Mouse (Mus musculus): Measurements from ENCODE around the gene Aldh1a1. TPM values are rescaled to one million over a fixed set of nuclear protein-coding genes. Genes with fewer than 3 reads are reported as not detected.
A peak's percentile ranks its signal among the peaks of the same experiment; 100 is the strongest.
"Not testable (repeated sequence)": the region's sequence is repeated elsewhere in the genome, so short reads cannot be mapped to it uniquely, and the experiment has no call there.

The Aldh1a1 gene
- 100 to 1,000 TPM; 164 to 219 TPM for total RNA-seq (2021)
- long read RNA-seq, experiment 1, transcript Aldh1a1-206 (16 exons, 2,358 nt), result major isoform, 106 of 188 reads
- long read RNA-seq, experiment 1, partial matches to known transcripts, result 14 of 188 reads
- long read RNA-seq, experiment 1, other reads (novel, unspliced or antisense), result 67 of 188 reads
- long read RNA-seq, experiment 2, transcript Aldh1a1-206 (16 exons, 2,358 nt), result major isoform, 160 of 288 reads
- long read RNA-seq, experiment 2, partial matches to known transcripts, result 12 of 288 reads
- long read RNA-seq, experiment 2, other reads (novel, unspliced or antisense), result 115 of 288 reads

DNA sequence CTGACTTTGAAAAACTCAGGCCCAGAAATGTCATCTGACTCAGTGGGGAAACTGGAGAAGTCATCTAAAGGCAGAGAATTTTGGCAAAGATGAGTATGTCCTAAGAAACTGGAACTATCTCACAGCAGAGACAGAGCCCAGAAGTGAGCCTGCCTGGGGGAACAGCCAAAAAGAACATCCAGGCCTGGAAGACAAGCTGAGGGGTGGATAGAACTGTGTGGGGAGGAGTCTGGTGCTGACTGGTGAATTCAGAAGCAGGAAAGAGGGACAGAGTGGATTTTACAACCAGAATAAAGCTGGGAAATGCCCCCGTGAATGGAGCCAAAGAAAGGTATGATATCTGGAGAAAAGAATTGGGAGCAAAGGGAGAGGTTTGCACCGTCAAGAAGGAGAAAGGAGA is at the start of gene Aldh1a1:
Gene Aldh1a1, plus strand, starts transcription at position 225 of the 400 bp plus-strand sequence.
- peak; percentile 87 for DNase-seq (ENCODE audit: low spot score)

DNA sequence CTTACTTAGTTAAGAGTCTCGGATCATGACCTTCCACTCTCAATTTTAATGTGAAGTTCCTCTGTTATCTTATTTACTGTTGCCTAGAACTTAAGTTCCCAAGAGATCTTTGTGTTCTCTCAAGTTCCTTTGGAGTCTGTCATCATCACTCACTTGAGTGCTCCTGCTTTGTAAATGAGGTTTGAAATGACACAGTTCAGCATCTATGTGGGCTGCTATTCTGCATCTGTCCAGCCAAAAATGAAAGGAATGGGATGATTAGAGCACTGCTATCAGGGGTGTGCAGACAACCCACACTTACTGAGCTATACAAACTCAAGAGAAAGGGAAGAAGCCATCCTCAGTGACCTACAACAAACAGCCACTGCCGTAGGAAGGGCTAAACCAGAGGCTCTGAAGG is 44.7 kb upstream of the Aldh1a1 start:
- DNase-seq (ENCODE audit: low spot score), result no peak

DNA sequence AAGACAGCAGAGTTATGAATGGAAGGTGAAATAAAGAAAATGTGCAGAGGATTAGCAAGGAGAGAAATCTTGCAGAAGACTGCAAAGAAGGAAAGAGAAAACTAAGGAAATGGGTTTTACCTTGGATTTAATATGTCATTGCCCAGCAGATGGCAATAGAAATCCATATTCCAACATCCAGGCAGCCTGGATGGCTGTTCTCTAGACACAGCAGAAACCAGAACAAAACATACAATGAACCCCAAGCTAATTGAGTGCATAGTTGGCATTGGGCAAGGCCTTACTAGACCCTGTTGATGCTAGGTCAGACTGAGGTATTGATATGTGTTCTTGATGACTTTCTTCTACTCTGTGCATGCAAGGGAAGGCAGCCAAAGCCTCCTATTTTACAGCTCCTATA is 43.0 kb upstream of the Aldh1a1 start:
- DNase-seq (ENCODE audit: low spot score), result peak; percentile 40

DNA sequence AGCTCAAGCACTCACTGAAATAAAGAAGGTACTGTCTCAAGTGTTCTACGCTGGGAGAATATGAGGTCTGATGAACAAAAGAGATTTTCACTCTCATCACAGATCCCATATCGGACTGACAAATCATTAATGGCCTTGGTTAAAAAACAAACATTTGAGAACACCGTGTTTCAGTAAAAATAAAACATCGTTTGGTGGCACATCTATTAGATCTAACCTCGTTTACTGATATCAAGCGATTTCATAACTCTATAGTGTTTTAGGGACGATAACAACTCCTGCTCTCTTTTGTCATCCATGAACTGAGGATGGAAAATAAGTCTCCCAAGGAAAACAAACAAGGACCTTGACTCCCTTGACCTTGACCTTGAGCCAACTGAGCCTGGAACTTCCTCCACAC is 41.5 kb upstream of the Aldh1a1 start:
- no peak for DNase-seq (ENCODE audit: low spot score)

DNA sequence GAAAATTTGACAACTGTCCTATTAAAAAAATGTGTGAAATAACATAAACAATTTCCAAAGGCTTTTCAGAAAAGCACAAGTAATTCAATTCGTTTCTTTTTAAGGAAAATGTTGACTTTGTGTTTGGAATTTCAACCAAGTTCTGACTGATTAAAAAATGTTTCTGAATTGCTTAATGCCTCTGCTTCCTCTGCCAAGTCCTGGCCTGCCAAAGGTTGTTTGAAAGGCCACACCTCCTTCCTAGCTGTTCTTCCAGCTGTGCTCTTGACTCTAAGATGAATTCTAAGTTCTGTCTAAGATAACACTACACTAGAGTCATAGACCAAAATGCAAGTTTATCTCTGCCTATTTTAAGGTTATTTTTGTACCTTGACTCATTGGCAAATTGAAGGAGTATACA is 8.0 kb upstream of the Aldh1a1 start:
- DNase-seq (ENCODE audit: low spot score), result peak; percentile 70

DNA sequence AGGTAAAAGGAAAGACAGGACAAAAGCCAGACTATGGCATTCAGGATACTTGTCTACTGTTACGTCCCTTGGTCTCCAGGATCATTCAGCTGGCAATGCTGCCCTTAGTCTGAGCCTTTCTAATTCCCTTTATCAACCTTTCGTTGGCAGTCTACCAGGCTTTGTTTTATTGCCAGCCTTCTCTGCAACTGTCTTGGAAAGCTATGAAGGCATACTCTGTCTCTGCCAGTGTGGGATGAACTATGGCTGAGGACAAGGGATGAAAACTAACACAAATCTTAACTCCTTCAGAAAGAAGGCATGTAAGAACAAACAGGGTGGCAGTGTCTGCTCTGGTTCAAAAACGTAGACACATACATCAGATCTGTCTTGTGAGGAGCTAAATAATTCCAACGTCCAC is 565 bp upstream of the Aldh1a1 start:
- peak; percentile 24 for DNase-seq (ENCODE audit: low spot score)

DNA sequence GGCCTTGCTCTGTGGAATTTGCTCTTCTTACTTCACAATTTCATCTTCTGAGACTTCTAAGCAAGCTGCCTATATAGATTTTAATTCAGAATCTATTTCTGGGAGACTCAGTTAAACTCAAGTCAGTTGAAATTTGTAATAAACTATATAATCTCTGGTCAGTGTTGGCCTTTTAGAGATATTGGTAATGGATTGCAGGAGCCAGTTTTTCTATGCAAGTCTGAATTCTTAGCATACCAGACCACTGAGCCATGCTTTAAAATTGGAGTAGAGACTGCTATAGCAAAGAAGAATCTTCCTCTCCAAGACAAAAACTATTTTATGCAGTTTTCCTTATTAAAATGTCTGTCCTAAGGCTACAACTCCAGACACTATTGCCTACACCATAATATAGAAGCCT is 4.0 kb downstream of the Aldh1a1 start:
- DNase-seq (ENCODE audit: low spot score), result no peak

DNA sequence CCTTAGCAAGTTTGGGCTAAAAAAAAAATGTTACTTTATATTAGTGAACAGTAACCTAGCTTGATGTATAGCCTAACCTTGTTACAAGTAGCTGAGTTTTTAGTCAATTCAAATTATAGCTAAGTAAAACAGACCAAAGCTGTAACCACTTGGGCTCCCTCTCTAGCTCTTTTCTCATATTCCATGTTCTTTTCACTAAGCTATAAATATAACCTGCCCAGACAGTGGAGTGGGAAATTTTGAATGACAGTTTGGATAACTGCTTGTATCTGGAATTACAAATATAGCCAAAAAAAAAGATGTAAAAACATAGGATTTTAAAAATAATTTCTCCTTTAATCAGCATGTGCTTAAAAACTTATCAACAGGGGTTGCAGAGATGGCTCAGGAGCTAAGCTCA is 12.8 kb downstream of the Aldh1a1 start:
- DNase-seq (ENCODE audit: low spot score), result no peak

DNA sequence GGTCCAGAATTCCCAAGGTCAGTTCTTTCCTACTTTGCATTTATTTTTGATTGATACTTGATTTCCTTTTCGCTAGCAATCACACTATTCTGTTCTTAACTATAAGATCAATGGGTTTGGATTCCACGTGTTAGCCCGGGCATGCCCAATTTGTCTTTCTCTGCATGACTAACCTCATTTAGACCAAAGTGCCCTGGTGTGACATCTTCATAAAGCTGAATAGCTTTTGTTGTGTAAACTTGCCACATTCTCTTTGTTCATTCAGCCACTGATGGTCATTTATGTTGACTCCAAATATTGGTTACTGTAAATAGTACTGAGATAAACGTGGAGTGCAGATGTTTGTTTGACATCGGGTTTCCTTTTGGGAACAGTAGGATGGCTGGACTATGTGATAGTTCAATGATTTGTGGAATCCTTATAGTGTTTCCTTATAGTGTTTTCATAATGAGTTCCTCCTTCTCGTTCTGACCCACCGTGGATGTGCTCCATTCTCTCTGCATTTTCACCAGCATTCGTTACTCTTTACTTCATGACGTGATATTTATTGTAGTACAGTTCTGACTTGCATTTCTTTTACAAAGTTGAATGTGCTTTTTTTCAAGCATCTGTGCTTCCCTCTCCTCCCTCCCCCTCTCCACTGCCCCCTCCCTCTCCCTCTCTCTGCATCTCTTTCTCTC is 14.6 kb downstream of the Aldh1a1 start:
- no peak for DNase-seq (ENCODE audit: low spot score)

DNA sequence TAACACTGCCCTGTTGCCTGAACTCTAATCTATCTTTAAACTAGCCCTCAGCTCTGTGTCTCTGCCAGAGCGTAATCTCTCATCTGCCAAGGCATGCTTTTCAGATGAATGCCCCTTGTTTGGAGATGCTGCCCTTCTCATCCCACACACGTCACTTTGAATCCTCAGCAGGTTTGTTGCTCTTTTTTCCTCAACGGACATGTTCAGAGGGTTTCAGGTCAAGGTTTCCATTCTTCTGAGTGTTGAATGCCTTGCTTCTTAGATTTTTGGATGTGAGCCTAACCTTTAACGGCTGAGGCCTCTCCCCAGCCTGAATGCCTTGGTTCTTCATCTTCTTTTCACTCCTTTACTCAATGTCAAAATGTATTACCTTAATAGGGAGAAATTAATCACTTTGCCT is 16.1 kb downstream of the Aldh1a1 start:
- no peak for DNase-seq (ENCODE audit: low spot score)

DNA sequence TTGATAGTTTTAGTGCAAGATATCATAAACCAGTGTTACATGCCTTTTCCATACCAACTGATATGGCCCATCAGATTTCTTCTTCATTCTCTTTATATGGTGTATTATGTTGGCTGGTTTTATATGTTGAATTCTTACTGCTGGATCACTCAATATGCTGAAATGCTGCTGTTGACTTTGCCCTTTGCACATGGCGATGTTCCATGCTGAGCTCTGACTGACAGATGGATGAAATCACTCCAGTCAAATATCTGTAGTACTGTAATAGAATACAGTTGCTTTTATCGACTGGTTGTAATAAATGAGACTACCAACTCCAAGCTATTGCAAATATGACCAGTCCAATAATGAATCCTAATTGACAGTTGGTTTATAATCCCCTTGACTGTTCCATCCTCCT is 19.5 kb downstream of the Aldh1a1 start:
- DNase-seq (ENCODE audit: low spot score), result no peak

DNA sequence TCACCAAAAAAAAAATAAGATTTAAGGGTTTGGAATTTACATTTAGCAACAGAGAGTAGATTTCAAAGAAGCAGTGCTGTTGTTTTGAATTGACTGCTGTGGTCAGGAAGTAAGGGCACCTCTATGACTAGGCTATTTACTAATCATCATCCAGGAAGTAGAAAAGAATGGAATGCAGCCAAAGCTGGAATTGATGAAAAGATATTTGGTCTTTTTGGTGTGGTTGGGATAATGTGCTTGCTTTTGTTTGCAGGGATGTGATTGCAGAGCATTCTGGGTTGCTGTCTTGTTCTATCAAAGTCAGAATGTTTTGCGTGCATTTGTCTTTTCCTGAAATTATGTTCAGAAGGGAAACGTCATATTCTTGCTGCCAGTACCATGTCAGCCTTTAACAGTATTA is 20.7 kb downstream of the Aldh1a1 start:
- DNase-seq (ENCODE audit: low spot score), result no peak

DNA sequence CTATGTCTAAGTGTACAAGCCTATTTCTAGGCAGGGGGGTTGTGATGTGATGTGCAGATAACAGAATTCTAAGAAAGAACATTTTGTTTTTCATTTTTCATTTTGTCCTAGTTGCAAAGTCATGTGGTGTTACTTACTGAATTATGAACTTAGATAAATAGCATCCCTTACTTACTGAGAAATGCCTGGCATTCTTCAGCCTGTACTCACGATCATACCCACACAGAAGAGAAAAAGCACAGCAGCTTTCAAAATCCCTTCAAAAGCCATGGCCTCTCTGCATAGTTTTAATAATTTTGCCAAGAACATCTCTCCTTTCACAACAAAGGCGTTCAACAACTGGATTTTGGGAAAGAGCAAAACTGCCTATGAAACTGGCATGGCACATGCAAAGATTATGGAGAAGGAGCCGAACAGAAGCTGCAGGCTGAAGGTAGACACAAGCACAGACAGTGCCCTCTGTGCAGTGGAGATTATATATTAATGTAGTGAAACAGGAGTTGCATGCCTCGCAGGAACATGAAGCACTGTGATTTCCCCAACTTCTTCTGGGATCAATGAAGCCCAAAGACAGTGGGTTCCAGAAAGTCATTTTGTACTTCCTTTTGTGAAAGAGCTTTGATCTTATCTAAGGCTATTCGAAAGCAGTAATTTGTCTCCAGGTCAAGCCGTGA is 21.3 kb downstream of the Aldh1a1 start:
- DNase-seq (ENCODE audit: low spot score), result no peak

DNA sequence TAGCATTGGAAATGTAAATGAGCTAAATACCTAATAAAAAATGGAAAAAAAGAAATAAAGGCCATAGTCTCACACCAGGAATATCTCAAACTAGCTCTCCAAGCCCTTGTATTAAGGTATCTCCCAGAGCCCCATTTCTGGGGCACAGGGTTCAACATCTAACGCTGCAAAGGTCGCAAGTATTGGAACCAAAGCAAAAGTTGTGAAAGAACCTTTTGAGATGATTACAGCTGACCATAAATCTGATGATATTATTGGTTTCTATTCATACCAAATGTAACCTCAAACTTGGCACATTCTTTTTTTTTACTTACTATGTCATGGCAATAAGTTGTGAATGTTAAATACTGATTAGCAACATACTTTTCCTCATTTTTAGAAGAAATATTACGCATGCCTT is 24.0 kb downstream of the Aldh1a1 start:
- no peak for DNase-seq (ENCODE audit: low spot score)

DNA sequence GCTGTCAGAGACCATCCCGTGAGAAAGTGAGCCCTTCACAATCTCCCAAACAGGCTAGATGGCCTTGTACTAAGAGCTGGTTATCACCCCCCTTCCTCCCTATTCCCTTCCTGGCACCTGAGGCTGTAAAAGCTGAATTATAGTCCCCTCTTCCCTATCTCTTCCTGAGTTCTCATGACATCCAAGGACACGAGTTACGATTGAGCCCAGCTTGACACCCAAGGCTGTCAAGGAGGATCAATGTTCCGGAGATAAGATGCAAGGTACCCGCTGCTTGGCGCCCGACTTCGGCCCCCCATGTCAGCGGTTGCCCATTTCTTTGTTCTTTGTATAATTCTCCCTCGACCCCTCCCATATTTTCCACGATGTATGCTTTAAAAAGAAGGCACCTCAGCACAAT is 36.6 kb downstream of the Aldh1a1 start:
- not testable (repeated sequence) for DNase-seq (ENCODE audit: low spot score)

DNA sequence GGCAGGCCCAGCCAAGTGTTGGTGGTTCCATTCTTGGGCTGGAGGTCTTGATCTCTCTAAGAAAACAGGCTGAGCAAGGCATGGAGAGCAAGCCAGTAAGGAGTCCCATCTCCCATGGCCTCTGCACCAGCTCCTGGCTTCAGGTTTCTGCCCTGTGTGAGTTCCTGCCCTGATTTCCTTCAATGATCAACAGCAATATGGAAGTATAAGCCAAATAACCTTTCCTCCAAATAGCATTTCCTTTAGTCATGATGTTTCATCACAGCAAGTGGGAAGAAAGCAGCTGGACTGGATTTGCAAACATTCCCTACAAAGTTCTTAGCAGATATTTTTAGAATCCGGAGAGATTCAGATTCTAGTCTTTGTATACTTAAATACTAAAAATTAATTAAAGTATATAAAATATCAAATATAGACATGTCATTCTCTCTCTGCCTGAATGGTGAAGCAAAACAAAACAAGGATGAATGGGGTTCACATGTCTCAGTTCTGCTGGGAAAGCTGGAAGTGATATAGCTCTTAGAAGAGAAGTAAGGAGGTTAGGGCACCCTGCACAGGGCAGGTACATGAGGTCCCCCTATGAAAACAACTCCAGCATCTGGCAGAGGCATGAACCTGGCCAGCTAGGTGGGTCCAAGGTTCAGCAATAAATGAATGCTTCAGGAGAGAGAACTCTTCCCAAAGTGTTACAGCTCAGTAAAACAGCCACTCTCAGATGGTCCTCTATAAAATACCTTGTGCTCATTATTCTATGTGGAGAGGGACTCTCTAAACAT is 37.6 kb downstream of the Aldh1a1 start:
- DNase-seq (ENCODE audit: low spot score), result peak; percentile 37

DNA sequence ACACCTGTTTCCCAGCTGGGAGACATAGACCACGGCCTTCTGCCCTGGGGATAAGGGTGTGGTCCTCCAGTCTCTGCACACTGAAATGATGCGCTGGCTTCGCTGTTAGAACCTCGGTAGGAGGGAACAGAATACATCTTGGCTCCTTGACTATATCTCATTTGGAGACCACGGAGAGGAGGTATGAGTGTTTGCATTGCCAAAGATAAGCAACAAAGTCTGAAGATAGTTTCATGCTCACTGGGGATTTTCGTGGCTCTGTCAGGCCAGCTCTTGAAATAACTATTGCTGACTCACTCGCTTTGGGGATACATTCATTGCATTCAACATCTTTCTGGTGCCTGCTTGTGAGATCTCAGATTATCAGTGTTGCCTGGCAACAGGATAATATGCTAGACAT is 44.0 kb downstream of the Aldh1a1 start:
- DNase-seq (ENCODE audit: low spot score), result no peak

DNA sequence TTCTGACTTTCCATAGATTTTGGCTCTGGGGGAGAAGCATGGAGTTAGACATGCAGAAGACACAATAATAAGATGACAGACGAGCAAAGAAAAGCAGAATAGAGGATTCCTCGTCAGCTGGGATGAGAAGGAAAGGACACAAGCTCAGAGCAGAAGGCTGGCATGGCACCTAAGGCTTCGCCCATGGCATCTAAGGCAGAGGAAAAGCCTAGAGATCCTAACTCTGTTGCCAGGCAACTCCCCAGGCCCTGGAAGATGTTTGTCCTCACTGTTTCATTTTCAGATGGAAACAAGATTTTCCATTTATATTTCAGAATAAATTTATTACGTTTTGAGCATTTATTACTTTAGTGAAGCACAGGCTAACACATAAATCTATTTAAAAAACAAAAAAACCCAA is 48.5 kb downstream of the Aldh1a1 start:
- DNase-seq (ENCODE audit: low spot score), result no peak

DNA sequence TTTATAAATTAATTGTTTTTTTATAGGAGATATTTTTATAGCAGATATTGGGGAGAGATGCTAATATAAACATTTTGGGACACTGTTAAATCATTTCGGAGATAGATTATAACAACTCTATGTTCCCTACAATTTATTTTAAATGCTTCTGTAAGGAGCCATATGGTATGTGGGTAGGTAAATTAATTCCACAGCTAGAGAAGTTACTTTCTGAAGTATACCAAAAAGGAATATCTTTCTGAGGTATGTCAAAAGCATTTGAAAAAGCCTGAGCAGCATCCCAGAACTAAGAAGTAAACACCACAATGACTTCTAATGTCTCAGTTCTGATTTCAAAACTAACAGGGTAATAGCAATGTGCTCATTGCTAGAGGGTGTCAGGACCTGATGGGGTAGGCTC is 49.4 kb downstream of the Aldh1a1 start:
- no peak for DNase-seq (ENCODE audit: low spot score)

DNA sequence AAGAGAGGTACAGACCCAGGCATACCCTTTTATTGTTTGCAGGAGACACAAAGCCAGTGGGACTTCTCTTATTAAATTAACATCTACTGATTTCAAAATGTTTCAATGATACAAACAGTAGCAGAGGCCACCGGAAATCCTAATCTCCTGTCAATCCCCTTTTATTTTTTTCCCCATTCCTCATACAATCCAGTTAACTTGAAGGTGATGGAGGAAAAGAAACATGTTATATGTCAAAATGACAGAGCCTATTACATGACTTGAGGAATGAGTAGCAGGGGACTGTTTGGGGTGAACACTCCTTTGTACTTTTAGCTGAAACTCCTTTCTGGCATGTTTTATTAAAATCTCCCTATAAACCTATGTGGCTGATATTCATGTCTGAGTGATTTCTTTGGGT is 51.3 kb downstream of the Aldh1a1 start:
- no peak for DNase-seq (ENCODE audit: low spot score)

DNA sequence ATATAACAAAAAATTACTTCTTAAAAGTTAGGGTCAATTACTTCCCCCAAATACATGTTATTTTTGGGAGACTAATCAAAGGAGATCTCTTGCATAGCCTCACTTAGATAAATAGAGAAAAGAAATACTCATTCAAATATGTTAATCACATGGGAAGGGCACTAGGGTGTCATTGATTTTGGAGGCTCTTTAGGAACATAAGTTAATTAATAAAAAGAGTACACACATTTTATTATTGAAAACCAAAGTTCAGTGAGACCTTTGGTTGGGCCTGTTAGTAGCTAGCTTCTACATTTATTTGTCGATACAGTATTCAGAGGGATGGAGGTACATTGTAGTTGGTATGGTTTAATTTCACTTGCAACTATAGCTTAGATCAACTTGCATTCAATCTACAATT is 52.4 kb downstream of the Aldh1a1 start:
- no peak for DNase-seq (ENCODE audit: low spot score)

DNA sequence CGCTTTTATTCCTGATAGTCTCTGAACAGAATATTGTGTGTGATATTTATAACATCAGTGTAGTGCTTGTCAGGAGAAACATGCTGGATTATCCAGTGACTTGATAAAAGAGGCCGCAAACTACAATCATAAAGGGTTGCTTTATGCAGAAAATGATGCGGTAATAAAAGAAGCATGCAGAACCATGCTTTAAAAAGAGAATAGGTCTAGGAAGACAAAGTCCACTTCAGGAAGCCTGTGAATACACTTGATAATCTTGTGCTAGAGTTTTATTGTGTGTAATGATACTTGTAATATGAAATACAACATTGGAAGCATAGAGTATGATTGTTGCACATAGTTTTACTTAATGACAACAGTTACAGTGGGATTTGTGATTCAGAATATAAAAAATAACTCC is 54.5 kb downstream of the Aldh1a1 start:
- no peak for DNase-seq (ENCODE audit: low spot score)

All from gastrocnemius, adult 18-20 months (tissue).